Mouse (Mus musculus): Measurements from ENCODE around the gene Fkbp8.

The Fkbp8 gene

DNA sequence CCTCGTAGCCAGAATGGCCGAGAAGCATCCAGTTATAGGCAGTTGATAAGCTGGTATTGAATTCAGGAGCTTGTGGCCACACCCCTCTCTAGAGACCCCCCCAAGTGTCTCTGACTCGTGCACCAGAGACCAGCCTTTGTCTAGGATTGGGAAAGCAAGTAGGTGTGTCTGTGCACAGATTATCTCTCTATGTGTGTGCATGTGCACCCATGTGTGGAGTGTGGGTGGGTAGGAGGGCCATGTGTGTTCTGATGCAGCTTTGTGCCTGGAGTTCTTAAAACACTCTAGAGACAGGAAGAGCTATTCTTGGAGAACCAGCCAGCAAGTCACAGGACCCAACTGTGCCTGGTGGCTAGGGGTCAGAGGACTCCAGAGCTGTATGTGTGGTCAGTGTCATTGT, 33.0 kb downstream of the Fkbp8 start:
- DNase-seq, result no peak

DNA sequence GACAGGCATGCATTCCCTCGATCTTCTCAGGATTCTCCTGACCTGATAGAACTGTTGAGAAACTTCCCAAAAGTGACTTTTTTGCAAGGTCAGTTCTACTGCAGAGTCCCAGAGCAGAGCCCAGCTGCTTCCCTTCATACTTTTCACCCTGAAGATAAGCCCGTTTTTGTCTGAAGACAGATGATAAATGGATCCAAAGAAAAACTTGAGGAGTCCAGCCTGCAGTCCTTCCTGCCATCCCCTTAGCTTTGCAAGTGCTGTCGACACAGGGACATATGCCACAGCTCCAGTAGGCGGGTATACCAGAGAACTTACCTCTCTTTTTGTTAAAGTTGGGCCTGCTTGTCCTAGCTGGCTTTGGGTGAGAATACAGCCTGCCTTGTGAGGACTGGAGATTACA, 33.8 kb downstream of the Fkbp8 start:
- no peak for DNase-seq

GRCm38 (mm10) chr8:70561809-70562535, 34.4 kb downstream of the Fkbp8 start:
- DNase-seq, result no peak

- DNase-seq, result no peak
Observed at GRCm38 (mm10) chr8:70562802-70563201, 35.3 kb downstream of the Fkbp8 start.

GRCm38 (mm10) chr8:70563763-70564387, 36.4 kb downstream of the Fkbp8 start:
- DNase-seq, result no peak

DNA sequence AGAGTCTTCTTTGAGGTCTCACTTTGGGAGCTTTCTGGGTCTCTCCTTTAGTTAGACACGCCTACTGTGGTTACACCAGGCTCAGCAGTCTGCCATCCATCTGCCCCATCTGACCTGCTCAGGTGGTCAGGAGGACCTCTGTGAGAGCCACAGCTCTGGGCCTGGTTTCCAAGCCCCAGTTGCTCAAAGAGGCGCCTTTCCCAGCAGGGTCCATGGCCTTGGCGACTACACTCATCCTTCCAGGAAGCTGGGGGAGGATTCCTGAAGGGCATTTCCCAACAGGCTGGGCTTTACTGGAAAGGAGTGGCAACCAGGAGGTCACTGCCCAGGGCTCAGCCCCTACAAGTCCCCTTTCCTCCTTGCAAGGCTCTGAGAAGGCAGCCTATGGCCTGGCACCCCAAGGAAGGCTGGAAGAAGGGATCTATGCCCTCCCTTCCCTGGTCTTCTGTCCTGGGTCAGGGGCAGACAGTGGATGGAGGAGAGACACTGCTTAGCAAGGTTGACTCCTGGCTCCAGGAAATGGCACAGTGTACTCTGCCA, 37.2 kb downstream of the Fkbp8 start:
- no peak for DNase-seq

GRCm38 (mm10) chr8:70565561-70565960, 38.0 kb downstream of the Fkbp8 start:
- peak; percentile 25 for DNase-seq

DNA sequence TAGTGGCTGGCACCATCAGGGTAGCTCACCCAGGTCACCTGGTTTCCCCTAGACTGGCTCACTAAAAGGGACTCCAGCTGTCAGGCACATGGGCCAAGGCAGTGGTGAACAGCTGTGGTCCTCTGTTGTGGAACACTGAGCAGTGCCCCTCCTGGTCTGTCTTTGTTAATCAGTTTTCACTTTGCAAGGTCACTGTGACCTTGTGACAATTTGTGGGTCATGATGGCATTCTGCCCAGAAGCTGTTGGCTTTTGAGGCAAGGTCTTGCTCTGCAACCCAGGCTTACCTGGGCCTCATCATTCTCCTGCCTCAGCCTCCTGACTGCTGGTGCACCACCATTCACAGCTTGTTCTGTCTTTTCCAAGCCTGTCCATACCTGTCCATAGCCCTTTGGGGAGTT, 42.8 kb downstream of the Fkbp8 start:
- peak; percentile 32 for DNase-seq

- peak; percentile 80 for DNase-seq
Observed at GRCm38 (mm10) chr8:70570990-70571389, 43.5 kb downstream of the Fkbp8 start.

DNA sequence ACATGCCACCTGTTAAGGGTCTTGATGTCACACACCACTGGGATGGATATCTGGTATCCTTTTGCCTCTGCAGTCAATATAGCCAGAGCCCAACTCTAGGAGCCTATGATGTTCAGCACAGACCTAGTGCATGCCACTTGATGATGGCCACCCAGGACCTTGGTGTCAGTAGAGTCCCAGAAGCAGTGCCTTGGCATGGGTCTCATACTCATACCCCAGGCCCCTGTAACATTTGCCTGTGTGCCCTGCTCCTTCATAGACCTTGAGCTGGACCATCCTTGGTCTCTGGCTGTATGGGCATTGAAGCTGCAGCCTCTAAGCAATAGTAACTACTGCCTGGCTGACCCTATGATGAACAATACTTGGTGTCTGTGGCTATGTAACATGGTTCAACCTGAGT, 46.8 kb downstream of the Fkbp8 start:
- DNase-seq, result peak; percentile 13

DNA sequence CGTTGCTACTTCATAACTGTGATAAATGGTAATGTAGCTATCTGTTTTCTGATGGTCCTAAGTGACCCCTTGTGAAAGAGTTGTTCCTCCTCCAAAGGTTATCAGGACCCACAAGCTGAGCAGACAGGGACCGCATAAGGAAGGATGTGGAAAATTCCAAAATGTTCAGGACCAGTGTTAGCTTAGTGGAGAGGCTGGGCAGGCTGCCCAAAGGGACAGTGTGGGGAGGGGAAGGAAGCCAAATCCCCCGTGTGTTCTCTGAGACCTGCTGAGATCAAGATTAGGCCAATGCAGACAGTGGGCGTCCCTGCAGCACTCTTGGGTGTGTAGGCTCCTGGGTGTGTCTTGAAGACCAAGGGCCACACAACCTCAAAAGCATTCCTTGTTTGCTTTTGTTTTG, 47.4 kb downstream of the Fkbp8 start:
- peak; percentile 80 for DNase-seq

DNA sequence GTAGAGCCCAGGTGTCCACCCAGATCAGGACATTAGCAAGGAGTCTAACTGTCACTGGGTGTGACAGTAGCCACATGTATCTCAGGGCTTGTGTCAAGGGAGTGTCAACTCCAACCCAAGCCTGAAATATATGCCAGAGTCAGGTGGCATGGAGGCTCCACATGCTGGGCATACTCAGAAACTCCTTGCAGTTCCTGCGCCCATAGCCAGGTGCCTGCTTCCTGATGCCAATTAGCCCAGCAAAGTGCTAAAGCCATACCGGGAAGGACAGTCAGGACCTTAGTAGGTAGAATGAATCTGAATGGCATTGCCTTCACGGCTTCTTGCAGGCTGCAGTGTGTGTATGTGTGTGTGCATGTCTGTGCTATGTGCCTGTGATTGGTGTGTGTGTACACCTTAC, 49.7 kb downstream of the Fkbp8 start:
- peak; percentile 38 for DNase-seq

DNA sequence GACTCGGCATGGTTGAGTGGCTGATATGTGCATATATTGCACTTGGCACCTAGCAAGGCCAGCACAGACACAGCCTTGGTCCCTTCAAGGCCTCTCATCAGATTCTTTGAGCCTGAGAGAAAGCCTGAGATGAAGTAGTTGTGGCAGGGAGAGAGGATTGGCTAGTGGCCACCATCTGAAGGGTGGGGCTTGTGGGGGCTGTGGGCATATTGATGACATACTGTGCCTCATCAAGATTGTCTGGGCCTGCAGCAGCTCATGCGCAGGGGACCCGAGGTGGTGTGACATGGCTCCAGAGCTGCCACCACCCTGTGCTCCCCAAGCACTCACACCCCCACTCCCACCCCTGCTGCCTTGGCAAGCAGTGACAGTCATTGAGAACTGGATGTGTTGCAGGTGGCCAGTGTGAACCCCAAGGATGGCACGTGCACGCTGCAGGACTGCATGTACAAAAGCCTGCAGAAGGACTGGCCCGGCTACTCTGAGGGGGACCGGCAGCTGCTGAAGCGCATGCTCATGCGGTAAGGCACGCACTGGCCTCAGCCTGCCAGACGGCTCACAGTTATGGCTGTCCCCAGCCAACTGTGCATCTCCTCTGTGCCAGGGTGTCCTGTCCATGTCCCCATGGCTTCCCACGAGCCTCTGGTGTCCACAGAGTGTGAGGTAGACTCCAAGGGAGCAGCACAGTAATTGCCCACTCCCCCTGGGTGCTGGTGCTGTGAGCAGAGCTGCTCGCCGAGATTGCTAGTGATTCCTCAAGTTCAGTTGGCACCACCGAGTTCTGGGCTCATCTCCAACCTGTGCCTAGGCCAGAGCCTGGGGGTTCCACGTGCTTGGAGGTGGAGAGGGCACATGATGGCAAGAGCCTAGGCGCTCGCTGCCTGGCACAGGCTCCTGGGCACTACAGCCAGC, 56.2 kb downstream of the Fkbp8 start:
- DNase-seq, result peak; percentile 87

DNA sequence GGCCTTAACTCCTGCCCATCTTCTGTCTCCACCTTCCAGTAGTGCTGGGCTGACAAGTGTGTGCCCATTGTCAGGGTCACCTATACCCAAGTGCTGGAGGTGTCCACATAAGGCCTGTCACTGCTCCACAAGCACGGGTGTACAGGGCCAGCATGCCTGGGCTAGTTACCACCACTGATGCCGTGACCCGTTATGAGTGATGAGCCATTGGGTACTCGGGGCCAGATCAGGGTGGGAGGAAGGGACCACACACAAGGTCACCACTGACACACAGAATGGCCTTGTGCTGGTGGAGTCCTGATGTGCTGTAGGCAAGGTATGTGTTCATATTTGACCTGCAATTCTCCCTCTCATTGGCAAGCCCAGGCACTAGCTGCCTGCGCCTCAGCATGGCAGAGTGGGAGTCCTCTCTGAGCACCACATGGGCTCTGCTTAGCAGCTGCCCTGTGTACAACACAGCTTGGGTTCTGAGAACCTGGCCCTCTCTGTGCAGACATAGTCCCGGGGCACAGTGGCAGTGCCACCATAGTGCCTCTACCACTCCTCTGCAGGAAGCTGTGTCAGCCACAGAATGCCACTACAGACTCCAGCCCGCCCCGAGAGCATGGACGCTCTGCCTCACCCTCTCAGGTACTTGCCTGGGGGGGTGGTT, 57.2 kb downstream of the Fkbp8 start:
- peak; percentile 52 for DNase-seq

Measured in cerebellum, adult 9-11 months (tissue).